Mouse (Mus musculus) liver, embryonic 11.5 days (tissue): ENCODE data around the gene Stk24. TPM values are rescaled to one million over a fixed set of nuclear protein-coding genes. Genes with fewer than 3 reads are reported as not detected.

Source experiments
- ATAC-seq: fragments of 200-750 bp; cut with Nextera tagmentation; replicated peaks from 2 replicates; pipeline ENCODE4 v1.8.0; 2017; ENCODE audit warnings: moderate number of reproducible peaks, mild to moderate bottlenecking, moderate TSS enrichment, moderate library complexity; ENCODE audit not compliant: low FRiP score
- DNase-seq: peaks from one replicate; pipeline ENCODE4 v3.0.0-alpha.2; 2017; ENCODE audit warnings: low spot score
- H3K27ac ChIP-seq: fragments of 300-500 bp; sonication (generic); 2 replicates; pipeline ENCODE4 v1.5.1; 2014; ENCODE audit warnings: mild to moderate bottlenecking, low read depth, low read length, control low read depth
- H3K27me3 ChIP-seq: fragments of 300-500 bp; sonication (generic); replicated peaks from 2 replicates; pipeline ENCODE4 v1.6.1; 2014; ENCODE audit warnings: low read length, mixed read lengths; ENCODE audit not compliant: control insufficient read depth, insufficient read depth
- H3K36me3 ChIP-seq: fragments of 300-500 bp; sonication (generic); 2 replicates; pipeline ENCODE4 v1.6.1; 2014; ENCODE audit warnings: mild to moderate bottlenecking, low read length, moderate library complexity, mixed read lengths; ENCODE audit not compliant: control insufficient read depth, insufficient read depth
- H3K4me1 ChIP-seq: fragments of 300-500 bp; sonication (generic); replicated peaks from 2 replicates; pipeline ENCODE4 v1.6.1; 2014; ENCODE audit warnings: low read length, mixed read lengths; ENCODE audit not compliant: control insufficient read depth, insufficient read depth
- H3K4me2 ChIP-seq: fragments of 300-500 bp; sonication (generic); 2 replicates; pipeline ENCODE4 v1.6.1; 2014; ENCODE audit warnings: mild to moderate bottlenecking, control low read depth, moderate library complexity
- H3K4me3 ChIP-seq: fragments of 300-500 bp; sonication (generic); 2 replicates; pipeline ENCODE4 v1.5.1; 2014; ENCODE audit warnings: low read depth, low read length, control low read depth
- H3K9ac ChIP-seq: fragments of 300-500 bp; sonication (generic); 2 replicates; pipeline ENCODE4 v1.6.1; 2014; ENCODE audit warnings: low read depth, low read length, control low read depth
- H3K9me3 ChIP-seq: fragments of 300-500 bp; sonication (generic); 2 replicates; pipeline ENCODE4 v1.6.1; 2016; ENCODE audit warnings: low read length, inconsistent platforms, mixed read lengths; ENCODE audit not compliant: control insufficient read depth
- WGBS: fragments of 180-500 bp; shearing (Covaris S2); extraction: QIAGEN DNeasy Blood & Tissue Kit; methylation state at CpG from one replicate; pipeline ENCODE4 v1.1.7; 2014; 5-methylcytosine and 5-hydroxymethylcytosine counted together
- polyA plus RNA-seq: library from polyadenylated mRNA; unstranded; fragments of >200 nt; fragmentation: Nextera tagmentation; extraction: Ambion mirVana; gene quantifications from 2 replicates; pipeline ENCODE4 v1.2.1, GENCODE M21; 2014

The Stk24 gene
- polyA plus RNA-seq, 1 experiment from 2014 or later = 51.3 TPM

DNA sequence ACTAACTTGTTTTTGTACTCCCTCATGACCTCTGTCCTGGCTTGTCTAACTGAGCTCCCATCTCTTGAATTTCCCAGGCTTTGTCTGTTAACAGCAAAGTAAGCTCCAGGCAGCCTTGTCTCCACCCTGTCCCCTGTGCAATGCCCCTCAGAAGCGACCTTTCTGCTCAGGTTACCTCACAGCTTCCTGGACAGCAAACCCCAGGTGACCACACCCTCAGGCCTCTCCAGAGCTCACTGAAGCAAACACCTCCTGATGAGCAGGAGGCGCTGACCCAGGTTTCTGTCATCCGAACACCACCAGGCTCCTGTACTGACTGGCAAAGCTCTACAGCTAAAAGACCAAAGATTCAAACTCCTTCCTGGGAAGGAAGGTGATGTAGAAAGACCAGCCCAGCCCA, 69.9 kb downstream of the Stk24 start:
- peaks cover 30% of the 10 kb centered on the region for H3K4me1 ChIP-seq
- ATAC-seq (no peak), DNase-seq (no peak)
- WGBS = 72% methylated on average over 3 of the region's 3 CpGs
- H3K4me3 ChIP-seq = no peak overlapping the region
- no peaks in the 10 kb centered on the region for H3K9me3 ChIP-seq
- no peak overlapping the region for H3K27ac ChIP-seq
- H3K36me3 ChIP-seq = peaks cover 3% of the 10 kb centered on the region; the same call in 1 of the 2 replicates
- H3K9ac ChIP-seq = no peak overlapping the region
- no peak overlapping the region for H3K4me2 ChIP-seq
- H3K27me3 ChIP-seq = no peaks in the 10 kb centered on the region

DNA sequence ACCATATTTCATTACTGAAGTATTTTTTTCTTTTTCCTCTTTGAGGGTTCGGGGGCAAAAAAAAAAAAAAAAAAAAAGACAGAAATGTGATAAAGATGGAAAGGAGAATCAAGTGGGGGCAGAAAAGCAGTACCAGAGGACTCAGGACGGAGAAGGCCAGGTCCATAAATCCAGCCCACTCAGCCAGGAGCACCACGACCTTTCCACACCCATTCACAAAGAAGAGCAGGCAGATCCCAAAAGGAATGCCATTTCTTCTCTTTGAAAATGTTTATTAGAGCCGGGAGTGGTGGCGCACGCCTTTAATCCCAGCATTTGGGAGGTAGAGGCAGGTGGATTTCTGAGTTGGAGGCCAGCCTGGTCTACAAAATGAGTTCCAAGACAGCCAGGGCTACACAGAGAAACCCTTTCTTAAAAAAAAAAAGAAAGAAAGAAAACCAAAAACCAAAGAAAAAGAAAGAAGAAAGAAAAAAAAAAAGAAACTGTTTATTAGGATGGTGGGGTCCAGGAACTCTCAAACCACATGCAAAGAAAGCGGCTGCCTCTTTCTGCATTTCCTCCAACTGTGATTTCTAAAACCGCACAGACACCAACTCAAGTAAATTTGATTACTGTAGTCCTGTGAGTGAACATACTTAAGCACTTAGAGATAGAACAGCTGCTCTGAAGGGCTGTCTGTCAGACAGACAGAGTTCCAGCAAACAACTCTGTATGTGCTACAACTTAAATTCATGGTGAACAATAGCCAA, 74.3 kb downstream of the Stk24 start:
- 73% methylated on average over 8 of the region's 8 CpGs for WGBS
- no peak for DNase-seq
- Histone ChIP-seq H3K4me2 (no peak overlapping the region), H3K9ac (no peak overlapping the region), H3K36me3 (peaks cover 10% of the 10 kb centered on the region; the same call in 1 of the 2 replicates), H3K4me1 (peaks cover 14% of the 10 kb centered on the region), H3K27me3 (no peaks in the 10 kb centered on the region), H3K27ac (no peak overlapping the region), H3K9me3 (no peaks in the 10 kb centered on the region), H3K4me3 (no peak overlapping the region)
- no peak for ATAC-seq

DNA sequence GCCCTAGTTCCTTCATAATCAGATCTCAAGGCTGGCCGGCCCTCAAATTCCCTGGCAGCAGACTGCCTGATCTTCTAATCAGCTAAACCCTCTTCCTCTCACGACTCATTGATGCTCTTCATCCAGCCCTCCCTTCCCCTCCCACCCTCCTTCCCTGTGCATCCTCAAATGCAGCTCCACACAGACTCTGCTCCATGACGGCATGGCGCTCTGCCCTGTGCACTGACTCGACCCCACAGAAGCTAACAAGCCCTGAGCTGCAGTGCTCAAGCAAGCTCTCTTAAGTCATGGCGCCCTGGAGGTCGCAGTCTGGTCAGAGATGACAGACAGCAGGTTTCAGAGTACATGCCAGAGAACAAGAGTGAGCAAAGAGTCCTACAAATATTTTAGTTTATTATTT, 75.3 kb downstream of the Stk24 start:
- DNase-seq (no peak), ATAC-seq (no peak)

DNA sequence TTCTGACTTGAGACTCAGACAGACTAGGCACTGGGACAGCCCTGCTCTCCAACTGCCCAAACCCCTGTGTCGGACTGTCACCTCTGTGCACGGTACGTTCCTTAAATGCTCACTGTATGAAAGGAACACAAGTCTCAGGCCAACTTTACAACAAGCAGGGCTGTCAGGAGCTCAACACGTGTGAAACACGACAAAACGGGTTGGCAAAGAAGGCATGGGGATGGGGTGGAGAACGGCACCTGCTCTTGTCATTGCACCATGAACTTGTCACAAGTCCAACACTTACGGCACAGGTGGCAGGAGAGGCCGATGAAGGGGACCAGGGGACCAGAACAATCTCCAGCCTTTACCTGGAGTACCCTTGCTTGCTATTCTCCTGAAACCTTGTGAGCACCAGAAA, 80.7 kb downstream of the Stk24 start:
- 90% methylated on average over 9 of the region's 9 CpGs for WGBS
- ATAC-seq = peak; percentile 1; the same call in 1 of the 2 replicates
- DNase-seq = no peak
- Histone ChIP-seq H3K9ac (no peak overlapping the region), H3K27ac (peak overlapping the region; percentile 48; the same call in 1 of the 2 replicates), H3K4me3 (no peak overlapping the region), H3K36me3 (peaks cover 12% of the 10 kb centered on the region), H3K4me1 (peaks cover 13% of the 10 kb centered on the region), H3K27me3 (no peaks in the 10 kb centered on the region), H3K9me3 (no peaks in the 10 kb centered on the region), H3K4me2 (no peak overlapping the region)

More for the DNA sequence above, 75.3 kb downstream of the Stk24 start:
- no peak overlapping the region for H3K4me2 ChIP-seq
- H3K36me3 ChIP-seq = peaks cover 10% of the 10 kb centered on the region; the same call in 1 of the 2 replicates
- no peak overlapping the region for H3K27ac ChIP-seq
- H3K9ac ChIP-seq = no peak overlapping the region
- 56% methylated on average over 7 of the region's 7 CpGs for WGBS
- H3K4me3 ChIP-seq = no peak overlapping the region
- no peaks in the 10 kb centered on the region for H3K9me3 ChIP-seq
- no peaks in the 10 kb centered on the region for H3K27me3 ChIP-seq
- peaks cover 9% of the 10 kb centered on the region for H3K4me1 ChIP-seq

DNA sequence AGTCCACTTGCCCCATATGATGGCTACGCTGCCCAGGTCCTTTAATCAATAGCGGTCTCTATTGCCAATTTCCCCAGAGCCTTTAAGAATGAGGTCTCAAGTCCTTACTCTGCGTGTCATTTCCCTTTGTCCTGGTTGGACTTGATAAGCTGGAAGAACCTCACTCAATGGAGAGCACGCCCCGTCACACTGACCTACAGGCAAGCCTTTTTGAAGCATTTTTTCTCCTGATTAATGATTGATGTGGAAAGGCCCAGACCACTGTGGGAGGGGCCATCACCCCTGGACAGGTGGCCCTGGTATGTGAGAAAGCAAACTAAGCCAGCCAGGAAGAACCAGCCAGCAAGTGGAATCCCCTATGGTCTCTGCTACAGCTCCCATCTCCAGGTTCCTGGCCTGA, 81.3 kb downstream of the Stk24 start:
- DNase-seq = no peak

DNA sequence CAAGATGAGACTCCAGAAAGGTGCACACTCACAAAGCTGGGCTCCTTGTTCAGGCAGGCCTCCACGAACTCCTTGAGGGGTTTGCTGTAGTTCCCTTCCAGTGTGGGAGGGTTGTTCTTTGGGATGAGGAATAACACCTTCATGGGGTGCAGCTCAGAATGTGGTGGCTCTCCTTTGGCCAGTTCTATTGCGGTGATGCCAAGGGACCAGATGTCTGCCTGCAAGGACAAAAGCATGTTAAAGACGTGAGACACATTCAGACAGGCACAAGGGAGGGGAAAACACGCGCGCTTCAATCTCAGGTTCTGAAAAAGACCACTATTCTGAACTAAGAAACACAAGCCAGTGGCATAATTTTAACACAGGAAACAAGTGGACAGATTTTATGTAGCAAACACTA, 82.7 kb downstream of the Stk24 start:
- 95% methylated on average over 6 of the region's 6 CpGs for WGBS
- ATAC-seq = no peak
- H3K9ac ChIP-seq = no peak overlapping the region
- H3K36me3 ChIP-seq = peaks cover 26% of the 10 kb centered on the region
- no peak for DNase-seq
- no peak overlapping the region for H3K4me3 ChIP-seq
- no peak overlapping the region for H3K27ac ChIP-seq
- H3K27me3 ChIP-seq = no peaks in the 10 kb centered on the region
- peaks cover 13% of the 10 kb centered on the region for H3K4me1 ChIP-seq
- no peak overlapping the region for H3K4me2 ChIP-seq
- no peaks in the 10 kb centered on the region for H3K9me3 ChIP-seq

More for the DNA sequence above, 81.3 kb downstream of the Stk24 start:
- WGBS = 61% methylated on average over 5 of the region's 5 CpGs
- Histone ChIP-seq H3K36me3 (peaks cover 16% of the 10 kb centered on the region), H3K4me3 (no peak overlapping the region), H3K4me2 (no peak overlapping the region), H3K9ac (no peak overlapping the region), H3K4me1 (peaks cover 13% of the 10 kb centered on the region), H3K27me3 (no peaks in the 10 kb centered on the region), H3K9me3 (no peaks in the 10 kb centered on the region), H3K27ac (peak overlapping the region; percentile 48)
- peak; percentile 74 for ATAC-seq

DNA sequence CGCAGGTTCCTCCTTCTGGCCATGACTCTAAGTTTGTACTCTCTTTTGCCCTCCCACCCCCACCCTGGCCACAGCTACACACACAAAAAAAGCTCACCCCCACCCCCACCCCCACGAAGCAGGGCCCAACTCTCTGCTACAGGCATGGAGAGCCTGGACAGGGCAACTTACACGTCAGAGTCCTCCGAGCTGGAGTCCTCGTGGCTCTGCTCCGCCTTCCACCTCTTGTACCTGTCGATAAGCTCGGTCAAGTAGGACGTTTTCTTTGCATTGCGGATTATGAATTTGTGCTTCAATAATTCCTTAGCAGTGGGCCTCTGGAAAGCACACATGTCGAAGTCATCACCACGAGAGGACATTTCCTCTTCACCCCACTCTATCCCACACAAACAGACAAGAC, 85.3 kb downstream of the Stk24 start:
- Histone ChIP-seq H3K4me2 (no peak overlapping the region), H3K4me1 (peaks cover 8% of the 10 kb centered on the region), H3K27ac (no peak overlapping the region), H3K4me3 (no peak overlapping the region), H3K27me3 (no peaks in the 10 kb centered on the region), H3K36me3 (peaks cover 39% of the 10 kb centered on the region), H3K9ac (no peak overlapping the region), H3K9me3 (no peaks in the 10 kb centered on the region)
- no peak for DNase-seq
- no peak for ATAC-seq
- WGBS = 86% methylated on average over 12 of the region's 12 CpGs

GRCm38 (mm10) chr14:121292391-121292790, 87.4 kb downstream of the Stk24 start:
- no peak overlapping the region for H3K27ac ChIP-seq
- WGBS = 87% methylated on average over 3 of the region's 3 CpGs
- ATAC-seq = no peak

DNA sequence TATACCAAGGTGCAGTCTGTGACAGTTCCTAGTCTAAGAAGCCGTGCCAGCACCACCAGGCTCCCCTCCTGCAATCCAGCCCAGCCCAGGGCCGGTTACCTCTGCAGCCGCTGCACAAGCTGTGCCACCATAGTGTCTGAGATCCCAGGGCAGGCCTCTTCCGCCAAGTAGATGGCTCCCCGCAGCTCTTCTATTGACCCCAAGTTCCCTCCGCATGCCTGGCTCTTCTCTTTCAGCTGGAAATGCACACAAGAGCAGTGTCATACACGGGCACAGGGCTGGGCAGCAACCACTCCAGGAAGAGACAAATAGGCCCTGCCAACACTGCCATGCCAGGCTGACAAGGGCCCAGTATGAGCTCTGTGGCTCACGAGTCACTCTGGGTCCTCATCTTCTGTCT, 87.9 kb downstream of the Stk24 start:
- WGBS = 95% methylated on average over 8 of the region's 8 CpGs
- H3K27ac ChIP-seq = no peak overlapping the region
- no peak overlapping the region for H3K4me3 ChIP-seq
- H3K9me3 ChIP-seq = no peaks in the 10 kb centered on the region
- no peak for DNase-seq
- no peaks in the 10 kb centered on the region for H3K27me3 ChIP-seq
- H3K9ac ChIP-seq = no peak overlapping the region
- no peak for ATAC-seq
- H3K4me2 ChIP-seq = no peak overlapping the region
- no peaks in the 10 kb centered on the region for H3K4me1 ChIP-seq
- H3K36me3 ChIP-seq = peaks cover 49% of the 10 kb centered on the region

More at GRCm38 (mm10) chr14:121292391-121292790, 87.4 kb downstream of the Stk24 start:
- Histone ChIP-seq H3K36me3 (peaks cover 48% of the 10 kb centered on the region), H3K9ac (no peak overlapping the region), H3K9me3 (no peaks in the 10 kb centered on the region), H3K27me3 (no peaks in the 10 kb centered on the region), H3K4me2 (no peak overlapping the region), H3K4me1 (no peaks in the 10 kb centered on the region), H3K4me3 (no peak overlapping the region)
- no peak for DNase-seq
